Mouse (Mus musculus) lung, postnatal 36 days (tissue): ENCODE measurements around the gene Jag2.

Source experiments
- DNase-seq: peaks from one replicate; pipeline ENCODE4 v3.0.0; 2022; ENCODE audit warnings: mixed read lengths

Gene Jag2

DNA sequence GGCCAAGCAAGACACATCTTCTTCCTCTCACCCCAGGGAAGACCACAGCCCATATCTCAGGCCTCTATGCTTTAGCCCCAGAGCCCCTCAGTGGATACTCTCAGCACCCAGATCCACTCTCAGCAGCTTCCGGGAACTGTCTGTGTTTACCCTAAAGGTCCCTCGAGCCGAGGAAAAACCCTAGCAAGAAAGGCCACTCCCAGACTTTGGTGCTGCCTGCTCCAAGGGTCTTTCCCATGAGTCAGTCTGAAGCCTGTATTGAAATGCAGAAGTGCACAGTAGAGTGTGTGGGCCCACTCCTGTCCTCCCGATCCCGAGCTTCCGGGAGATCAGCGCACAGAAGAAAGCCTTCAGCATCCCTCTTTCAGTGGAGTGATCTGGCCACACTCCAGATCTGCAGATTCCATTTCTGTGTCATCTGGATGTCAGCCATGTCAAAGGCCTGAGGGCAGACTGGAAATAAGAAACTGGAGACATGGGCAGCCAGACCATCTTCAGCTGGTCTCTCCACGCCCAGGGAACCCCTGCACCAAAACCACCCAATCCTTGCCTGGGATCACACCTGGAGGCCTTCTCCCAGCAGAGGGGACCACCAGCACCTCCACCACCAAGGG, 63.0 kb downstream of the Jag2 start:
- DNase-seq = no peak

DNA sequence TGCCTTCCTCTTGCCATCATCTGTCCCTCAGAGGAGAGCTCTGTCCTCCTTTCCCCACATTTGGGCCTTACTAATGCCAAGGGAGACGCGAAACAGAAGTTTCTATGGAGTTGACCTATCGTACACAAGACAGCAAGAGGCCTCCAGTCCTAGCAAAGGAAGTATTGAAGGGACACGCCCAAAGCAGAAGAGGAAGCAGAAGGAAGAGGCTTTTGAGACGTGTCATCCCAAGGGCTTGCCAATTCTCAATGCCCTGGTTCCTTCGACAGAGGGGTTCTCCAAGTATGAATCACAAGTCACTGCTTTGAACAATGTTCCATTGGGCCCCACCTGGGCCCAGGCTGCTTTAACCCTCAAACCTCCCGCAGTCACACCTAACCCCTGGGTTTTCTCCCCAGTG, 64.8 kb downstream of the Jag2 start:
- DNase-seq = peak; percentile 55

DNA sequence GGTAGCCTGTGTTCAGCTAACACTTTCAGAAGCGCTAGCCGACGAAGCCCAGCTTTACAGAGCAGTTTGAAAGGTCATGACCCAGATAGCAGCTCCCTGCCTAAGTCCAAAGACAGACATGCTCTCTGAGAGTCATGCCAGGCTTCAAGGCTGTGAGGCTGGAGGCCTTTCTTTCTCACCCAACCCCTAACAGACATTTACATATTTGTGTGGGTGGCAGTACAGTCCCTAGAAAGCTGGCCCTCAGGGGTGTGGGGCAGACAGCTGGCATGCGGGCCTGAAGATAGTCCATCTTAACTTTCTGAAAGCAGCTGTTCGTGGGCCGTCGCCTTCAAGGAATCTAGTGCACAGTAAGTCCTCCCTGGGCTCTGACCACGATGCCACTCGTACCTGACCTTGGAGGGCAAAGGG, 67.7 kb downstream of the Jag2 start:
- DNase-seq = peak; percentile 54

DNA sequence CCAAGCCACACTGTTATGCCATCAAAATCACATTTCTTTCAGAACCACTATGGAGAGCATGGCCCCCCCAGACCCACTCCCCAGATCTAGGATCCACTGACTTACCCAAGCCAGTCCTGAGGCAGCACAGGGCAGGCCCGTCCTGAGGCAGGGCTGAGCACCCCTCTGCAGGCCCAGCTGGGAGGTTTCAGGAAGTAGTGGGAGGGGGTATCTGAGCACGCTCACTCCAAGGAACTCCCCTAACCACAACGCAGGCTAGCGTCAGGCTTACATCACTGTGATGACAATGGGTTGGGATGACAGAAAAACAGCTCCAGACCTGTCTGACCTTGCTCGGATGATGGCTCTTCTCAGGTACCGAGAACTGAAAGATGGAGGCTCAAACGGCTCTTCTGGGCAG, 68.8 kb downstream of the Jag2 start:
- DNase-seq = no peak

DNA sequence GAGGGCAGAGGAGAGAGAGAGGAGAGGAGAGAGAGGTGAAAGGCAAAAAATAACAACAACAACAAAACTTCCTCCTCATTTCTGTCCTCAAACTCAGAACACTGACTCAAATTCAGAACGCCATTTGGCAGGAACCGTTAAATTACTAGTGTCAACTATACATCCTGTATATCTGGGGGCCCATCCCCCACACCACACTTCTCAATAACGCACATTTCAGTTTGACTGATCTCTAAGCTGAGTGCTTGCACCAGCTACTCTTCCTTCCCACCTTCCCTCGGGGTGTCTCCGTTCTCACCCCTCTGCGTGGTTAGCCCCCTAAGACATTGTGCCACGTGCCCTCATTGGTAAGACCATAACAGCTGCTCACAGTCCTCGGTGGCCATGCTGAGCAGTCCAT, 69.6 kb downstream of the Jag2 start:
- no peak for DNase-seq

DNA sequence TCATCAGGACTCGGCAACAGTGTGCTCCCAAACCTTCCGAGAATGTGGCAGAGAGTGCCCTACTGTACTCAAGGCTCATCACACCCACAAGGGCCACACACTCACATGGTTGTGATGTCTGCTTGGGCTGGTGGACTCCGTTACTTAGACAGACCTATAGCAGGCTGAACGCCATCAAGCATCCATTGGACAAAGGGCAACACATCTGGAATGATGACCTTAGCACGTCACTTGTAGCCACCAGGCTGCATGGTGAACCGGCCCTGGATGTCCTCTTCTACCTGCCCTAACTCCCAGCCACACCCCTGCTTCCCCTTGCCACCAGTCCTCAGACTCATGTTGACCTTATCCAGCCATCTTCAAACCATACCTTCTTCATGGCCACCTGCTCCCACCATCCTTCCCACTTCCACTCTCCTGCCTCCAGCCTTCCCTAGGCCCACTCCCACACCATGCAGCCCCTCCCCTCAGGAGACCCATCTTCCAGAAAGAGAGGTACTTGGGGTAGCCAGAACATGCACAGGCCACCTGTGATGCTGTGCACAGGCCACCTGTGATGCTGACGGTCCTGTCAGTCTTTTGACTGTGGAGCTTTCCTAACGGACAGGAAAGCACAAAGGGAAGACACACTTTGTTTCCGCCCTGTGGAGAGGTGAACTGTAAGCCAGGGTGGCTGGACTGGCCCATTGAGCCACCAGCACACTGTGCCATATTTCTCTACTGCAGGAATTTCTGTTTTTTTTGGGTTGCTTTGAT, 70.8 kb downstream of the Jag2 start:
- no peak for DNase-seq
